Mouse (Mus musculus) liver, adult 2 months (tissue): Measurements from ENCODE around the gene Tmprss2. TPM values are rescaled to one million over a fixed set of nuclear protein-coding genes. Genes with fewer than 3 reads are reported as not detected.

Source experiments
- DNase-seq: peaks from one replicate; pipeline ENCODE4 v3.0.0-alpha.2; 2011; ENCODE audit warnings: low read depth, low spot score; ENCODE audit errors: extremely low read depth
- H3K27ac ChIP-seq: fragments of 200-500 bp; replicated peaks from 2 replicates; pipeline ENCODE4 v1.5.1; 2012; ENCODE audit warnings: low read depth, mild to moderate bottlenecking, control low read depth, inconsistent platforms, low read length; ENCODE audit not compliant: insufficient read depth
- H3K27me3 ChIP-seq: fragments of 200-500 bp; 2 replicates; pipeline ENCODE4 v1.6.1; 2012; ENCODE audit warnings: mild to moderate bottlenecking, moderate library complexity, low read length, inconsistent platforms; ENCODE audit not compliant: control insufficient read depth, insufficient read depth
- H3K36me3 ChIP-seq: fragments of 200-500 bp; 2 replicates; pipeline ENCODE4 v1.6.1; 2012; ENCODE audit warnings: low read length, inconsistent platforms; ENCODE audit not compliant: control insufficient read depth, insufficient read depth
- H3K4me1 ChIP-seq: fragments of 200-500 bp; 2 replicates; pipeline ENCODE4 v1.6.1; 2011; ENCODE audit warnings: low read length; ENCODE audit not compliant: control insufficient read depth, insufficient read depth
- H3K4me3 ChIP-seq: fragments of 200-500 bp; 2 replicates; pipeline ENCODE4 v1.5.1; 2011; ENCODE audit warnings: low read depth, mild to moderate bottlenecking, control low read depth, low read length, moderate library complexity; ENCODE audit not compliant: insufficient read depth
- H3K79me2 ChIP-seq: fragments of 200-500 bp; 2 replicates; pipeline ENCODE4 v1.6.1; 2012; ENCODE audit warnings: inconsistent platforms, mild to moderate bottlenecking, low read length, moderate library complexity; ENCODE audit not compliant: control insufficient read depth, insufficient read depth
- H3K9ac ChIP-seq: fragments of 200-500 bp; 2 replicates; pipeline ENCODE4 v1.6.1; 2012; ENCODE audit warnings: low read depth, mild to moderate bottlenecking, control low read depth, inconsistent platforms, low read length
- CTCF ChIP-seq: fragments of 200-500 bp; IDR thresholded peaks from 2 replicates; pipeline ENCODE4 v1.5.1; 2011; ENCODE audit warnings: low read depth, low read length, control low read depth
- POLR2A ChIP-seq: fragments of 200-500 bp; IDR thresholded peaks from 2 replicates; pipeline ENCODE4 v1.6.1; 2011; ENCODE audit warnings: low read length, control low read depth; ENCODE audit not compliant: insufficient read depth; ENCODE audit errors: extremely low read depth
- WGBS: fragments of 180-500 bp; shearing (Covaris S2); methylation state at CpG from one replicate; pipeline ENCODE4 v1.1.7; 2018; 5-methylcytosine and 5-hydroxymethylcytosine counted together
- polyA plus RNA-seq: library from polyadenylated mRNA; depleted of rRNA; stranded (reverse); fragments of >200 nt; gene quantifications from 2 replicates; pipeline ENCODE4 v1.2.3, GENCODE M21; 2012
- total RNA-seq: library from RNA; depleted of rRNA; stranded (reverse); fragments of >200 nt; gene quantifications from 2 replicates; pipeline ENCODE4 v1.2.3, GENCODE M21; 2014

Tmprss2 gene
- total and polyA plus RNA-seq, 2 experiments: 2.8 to 5.7 TPM

GRCm38 (mm10) chr16:97610246-97610645, 749 bp downstream of the Tmprss2 start:
- peak overlapping the region; percentile 44 for H3K9ac ChIP-seq
- DNase-seq: peak; percentile 38
- H3K27me3 ChIP-seq: no peaks in the 10 kb centered on the region
- WGBS: 8% methylated on average over 20 of the region's 20 CpGs
- peak overlapping the region; percentile 64 for H3K4me3 ChIP-seq
- H3K27ac ChIP-seq: no peak overlapping the region
- H3K4me1 ChIP-seq: peaks cover 4% of the 10 kb centered on the region; the same call in 1 of the 2 replicates
- no peaks in the 10 kb centered on the region for H3K36me3 ChIP-seq
- 0 out of 2 replicates have a peak, but pooled peaks have one; percentile 9 for TF ChIP-seq CTCF
- TF ChIP-seq POLR2A: no peak
- H3K79me2 ChIP-seq: no peaks in the 10 kb centered on the region

- Histone ChIP-seq H3K9ac (no peak overlapping the region), H3K79me2 (no peaks in the 10 kb centered on the region), H3K36me3 (no peaks in the 10 kb centered on the region), H3K27ac (no peak overlapping the region), H3K4me3 (no peak overlapping the region), H3K4me1 (peaks cover 4% of the 10 kb centered on the region; the same call in 1 of the 2 replicates), H3K27me3 (no peaks in the 10 kb centered on the region)
- 79% methylated on average over 2 of the region's 2 CpGs for WGBS
- no peak for TF ChIP-seq CTCF
- no peak for TF ChIP-seq POLR2A
- DNase-seq: peak; percentile 49
Measured at GRCm38 (mm10) chr16:97609676-97610075, 1.3 kb downstream of the Tmprss2 start.

- no peaks in the 10 kb centered on the region for H3K27me3 ChIP-seq
- H3K4me3 ChIP-seq: no peak overlapping the region
- no peaks in the 10 kb centered on the region for H3K79me2 ChIP-seq
- no peak overlapping the region for H3K9ac ChIP-seq
- WGBS: 47% methylated on average over 1 of the region's 1 CpGs
- no peaks in the 10 kb centered on the region for H3K36me3 ChIP-seq
- H3K4me1 ChIP-seq: peaks cover 4% of the 10 kb centered on the region; the same call in 1 of the 2 replicates
- TF ChIP-seq CTCF (peak; percentile 22; the same call in 1 of the 2 replicates), POLR2A (no peak)
- H3K27ac ChIP-seq: no peak overlapping the region
- DNase-seq: peak; percentile 66
Measured at GRCm38 (mm10) chr16:97607956-97608355, 3.0 kb downstream of the Tmprss2 start.

GRCm38 (mm10) chr16:97606829-97607228, 4.2 kb downstream of the Tmprss2 start:
- Histone ChIP-seq H3K4me3 (no peak overlapping the region), H3K27me3 (no peaks in the 10 kb centered on the region), H3K27ac (no peak overlapping the region), H3K4me1 (peaks cover 4% of the 10 kb centered on the region; the same call in 1 of the 2 replicates), H3K36me3 (no peaks in the 10 kb centered on the region), H3K9ac (no peak overlapping the region), H3K79me2 (no peaks in the 10 kb centered on the region)
- TF ChIP-seq CTCF: no peak
- TF ChIP-seq POLR2A: no peak
- 75% methylated on average over 2 of the region's 2 CpGs for WGBS
- DNase-seq: no peak

- Histone ChIP-seq H3K4me3 (no peak overlapping the region), H3K79me2 (no peaks in the 10 kb centered on the region), H3K27me3 (no peaks in the 10 kb centered on the region), H3K27ac (no peak overlapping the region), H3K9ac (no peak overlapping the region), H3K4me1 (peaks cover 4% of the 10 kb centered on the region; the same call in 1 of the 2 replicates), H3K36me3 (no peaks in the 10 kb centered on the region)
- TF ChIP-seq POLR2A (no peak), CTCF (no peak)
- WGBS: 69% methylated on average over 9 of the region's 9 CpGs
- DNase-seq: peak; percentile 18
Measured at GRCm38 (mm10) chr16:97605957-97606721, 4.9 kb downstream of the Tmprss2 start.

GRCm38 (mm10) chr16:97602256-97602655, 8.7 kb downstream of the Tmprss2 start:
- no peak overlapping the region for H3K27ac ChIP-seq
- H3K9ac ChIP-seq: no peak overlapping the region
- no peaks in the 10 kb centered on the region for H3K79me2 ChIP-seq
- no peaks in the 10 kb centered on the region for H3K36me3 ChIP-seq
- no peak overlapping the region for H3K4me3 ChIP-seq
- H3K4me1 ChIP-seq: no peaks in the 10 kb centered on the region; the same call in 1 of the 2 replicates
- 80% methylated on average over 1 of the region's 1 CpGs for WGBS
- H3K27me3 ChIP-seq: no peaks in the 10 kb centered on the region
- no peak for TF ChIP-seq CTCF
- no peak for TF ChIP-seq POLR2A
- DNase-seq: no peak
